Mouse (Mus musculus) T-cell, adult 66 days (primary cell): ENCODE results near the gene Col27a1. TPM values are rescaled to one million over a fixed set of nuclear protein-coding genes. Genes with fewer than 3 reads are reported as not detected.

ENCODE experiments used
- total RNA-seq, 2 experiments: library from RNA; stranded (reverse); gene quantifications; 3 replicates in 1 of 2; 4 replicates in 1 of 2; pipeline ENCODE4 v1.2.4; 2023

Gene Col27a1
- 1 to 10 TPM in 1 of 2 experiments, under 1 TPM in 1; 0.59 to 1.2 TPM for total RNA-seq

DNA sequence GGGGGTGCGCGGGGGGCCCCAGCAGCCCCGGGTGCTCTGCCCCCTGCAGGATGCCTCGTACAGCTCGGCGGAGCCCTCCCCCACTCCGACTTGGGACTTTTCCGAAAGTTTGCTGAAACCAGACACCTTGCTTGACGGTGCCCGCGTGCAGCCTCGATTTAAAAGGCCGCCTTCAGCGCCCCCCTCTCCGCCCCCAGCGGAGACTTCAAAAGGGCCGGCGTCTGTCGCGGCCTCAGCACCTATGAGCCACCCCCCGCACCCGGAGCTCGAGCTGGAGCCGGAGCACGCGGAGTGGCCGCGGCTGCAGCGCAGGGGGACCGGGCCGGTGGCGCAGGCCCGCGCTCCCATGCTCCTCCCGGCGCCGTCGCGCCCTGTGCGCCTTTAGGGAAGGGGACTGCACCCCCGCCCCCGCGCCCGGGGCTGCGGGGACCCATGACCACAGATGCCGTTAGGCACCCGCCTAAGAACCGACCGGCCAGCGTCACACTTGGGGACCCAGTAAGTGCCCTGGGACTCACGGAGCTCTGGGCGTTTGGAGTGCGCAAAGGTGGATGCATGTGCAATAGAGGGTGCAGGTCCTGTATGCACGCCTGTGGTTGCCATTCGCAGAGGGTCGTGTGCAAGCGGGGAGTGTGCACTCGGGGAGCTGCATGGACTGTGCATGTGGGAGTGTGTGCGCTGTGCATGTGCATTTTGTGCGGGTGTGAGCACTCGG lies at the start of gene Col27a1:
TSS of gene Col27a1 (plus strand) at position 98 of the 715 bp plus-strand sequence.

DNA sequence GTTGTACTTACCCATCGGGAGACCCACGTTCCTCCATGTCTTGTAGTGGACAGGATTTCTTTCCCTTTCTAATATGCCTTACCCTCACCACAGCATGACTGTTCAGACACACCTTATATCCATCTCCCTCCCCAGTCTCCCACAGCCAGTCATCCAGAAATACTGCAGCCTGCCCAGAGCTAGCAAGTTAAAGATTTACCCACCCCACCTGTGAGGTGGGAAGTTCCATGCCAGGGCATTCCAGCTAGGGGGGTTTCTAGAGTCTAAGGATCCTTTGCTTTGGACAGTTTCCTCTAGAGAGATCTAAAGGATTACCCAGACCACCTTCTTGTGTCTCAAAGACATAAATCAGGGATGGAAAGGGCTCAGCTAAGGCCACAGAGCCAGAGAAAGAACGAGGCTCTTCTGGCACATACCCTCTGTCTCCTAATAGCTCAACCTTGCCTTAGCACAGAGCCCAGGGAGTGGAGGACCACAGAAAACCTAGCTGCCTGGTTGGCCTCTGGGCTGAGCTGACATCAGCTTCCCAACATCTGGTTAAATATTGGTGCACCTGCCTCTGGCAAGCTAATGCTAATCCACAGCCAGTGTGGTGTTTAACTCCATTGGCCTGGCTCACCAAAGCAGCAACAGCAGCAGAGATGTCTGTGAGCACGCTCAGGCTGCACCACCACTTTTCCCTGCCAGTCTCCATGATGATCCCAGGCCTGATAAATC lies 41.7 kb upstream of the Col27a1 start, which contains the start of gene Kif12:
TSS of gene Kif12 (minus strand) at position 163 of the 717 bp plus-strand sequence.

GRCm38 (mm10) chr4:63344295-63344694 lies 130.5 kb downstream of the Col27a1 start, which contains the start of gene Orm1:
TSS of gene Orm1 (plus strand) at chr4:63344560.

GRCm38 (mm10) chr4:63355877-63356665 lies 142.3 kb downstream of the Col27a1 start, which contains the start of gene Orm3:
TSS of gene Orm3 (plus strand) at chr4:63356162.

DNA sequence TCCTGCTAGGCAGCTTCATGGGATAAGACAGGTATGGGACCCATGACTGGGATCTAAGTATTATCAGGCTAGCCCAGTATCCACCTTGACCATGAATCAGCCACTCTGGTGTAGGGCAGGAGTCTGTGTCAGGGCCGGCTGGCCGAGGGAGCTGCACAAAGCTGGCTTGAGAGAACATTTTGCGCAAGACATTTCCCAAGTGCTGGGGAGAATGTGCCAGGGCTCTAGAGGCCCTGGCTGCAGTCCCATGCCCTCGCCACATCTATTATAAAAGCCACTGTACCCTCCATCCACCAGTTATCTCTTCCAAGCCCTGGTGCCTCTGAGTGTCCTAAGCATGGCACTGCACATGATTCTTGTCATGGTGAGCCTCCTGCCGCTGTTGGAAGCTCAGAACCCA lies 148.3 kb downstream of the Col27a1 start, which contains the start of gene Orm2:
TSS of gene Orm2 (plus strand) at position 300 of the 400 bp plus-strand sequence.

Other genes starting within 250 kb of the Col27a1 start
- under 1 TPM in 1 of 2 experiments, not detected in 1; 0.24 TPM for gene Zfp618, start 248.4 kb upstream of the Col27a1 start, total RNA-seq
- gene Ambp, start 59.2 kb upstream of the Col27a1 start, total RNA-seq = not detected
- not detected for gene Kif12, start 41.9 kb upstream of the Col27a1 start, total RNA-seq
- gene Orm1, start 130.6 kb downstream of the Col27a1 start, total RNA-seq = not detected
- gene Orm3, start 142.2 kb downstream of the Col27a1 start, total RNA-seq = not detected
- not detected for gene Orm2, start 148.4 kb downstream of the Col27a1 start, total RNA-seq
- gene Akna, start 189.3 kb downstream of the Col27a1 start, total RNA-seq = 100 to 1,000 TPM; 328 to 372 TPM